Mouse (Mus musculus) megakaryocyte-erythroid progenitor cell, adult 5 weeks (primary cell): Measurements from ENCODE around the gene Olfr1350. TPM values are rescaled to one million over a fixed set of nuclear protein-coding genes. Genes with fewer than 3 reads are reported as not detected.

Experiments
- polyA plus RNA-seq: library from polyadenylated mRNA; stranded (reverse); fragments of >175 nt; gene quantifications from 2 replicates; pipeline ENCODE4 v1.2.3, GENCODE M21; 2012

Gene Olfr1350
- polyA plus RNA-seq, result not detected in 2 replicates

GRCm38 (mm10) chr7:6564541-6564940 is at the start of gene Olfr1350:
Gene Olfr1350 (plus strand): TSS chr7:6564841.

GRCm38 (mm10) chr7:6522850-6523249 is 41.8 kb upstream of the Olfr1350 start, which contains the start of gene Olfr1349:
Gene Olfr1349 (minus strand): TSS chr7:6522950.

Other genes with a start within 250 kb of the Olfr1350 start
- 1.9 and 2.0 TPM in 2 replicates for gene Zfp583, start 233.6 kb upstream of the Olfr1350 start, polyA plus RNA-seq
- gene Gm3854, start 221.1 kb upstream of the Olfr1350 start, polyA plus RNA-seq, result not detected in 2 replicates
- gene Zfp78, start 201.6 kb upstream of the Olfr1350 start, polyA plus RNA-seq, result 0.02 and 0.08 TPM in 2 replicates
- 0.83 and 1.3 TPM in 2 replicates for gene Zfp28, start 181.5 kb upstream of the Olfr1350 start, polyA plus RNA-seq
- gene Smim17, start 166.1 kb upstream of the Olfr1350 start, polyA plus RNA-seq, result not detected in 2 replicates
- not detected in 2 replicates for gene Gm20715, start 154.6 kb upstream of the Olfr1350 start, polyA plus RNA-seq
- gene Olfr1344, start 126.2 kb upstream of the Olfr1350 start, polyA plus RNA-seq, result not detected in 2 replicates
- gene Olfr1336, start 108.7 kb upstream of the Olfr1350 start, polyA plus RNA-seq, result 0.03 TPM in 1 of 2 replicates, not detected in the other
- not detected in 2 replicates for gene Olfr1346, start 97.7 kb upstream of the Olfr1350 start, polyA plus RNA-seq
- not detected in 2 replicates for gene Olfr5, start 77.9 kb upstream of the Olfr1350 start, polyA plus RNA-seq
- not detected in 2 replicates for gene Olfr1347, start 65.1 kb upstream of the Olfr1350 start, polyA plus RNA-seq
- not detected in 2 replicates for gene Olfr1348, start 56.1 kb upstream of the Olfr1350 start, polyA plus RNA-seq
- gene Olfr1349, start 41.9 kb upstream of the Olfr1350 start, polyA plus RNA-seq, result not detected in 2 replicates
- gene Zim1, start 131.6 kb downstream of the Olfr1350 start, polyA plus RNA-seq, result not detected in 2 replicates
- gene Peg3, start 165.6 kb downstream of the Olfr1350 start, polyA plus RNA-seq, result 0.03 TPM in 1 of 2 replicates, not detected in the other
- 0.03 and 0.05 TPM in 2 replicates for gene Usp29, start 165.7 kb downstream of the Olfr1350 start, polyA plus RNA-seq